Mouse (Mus musculus) skeletal muscle tissue, adult 2 months (tissue): ENCODE data around the gene Arhgap35.

Experiments
- DNase-seq: peaks from one replicate; pipeline ENCODE4 v3.0.0-alpha.2; 2012; ENCODE audit warnings: low read depth, low spot score

The Arhgap35 gene

GRCm38 (mm10) chr7:16524308-16524707 is 90.5 kb downstream of the Arhgap35 start:
- peak; percentile 82 for DNase-seq

DNA sequence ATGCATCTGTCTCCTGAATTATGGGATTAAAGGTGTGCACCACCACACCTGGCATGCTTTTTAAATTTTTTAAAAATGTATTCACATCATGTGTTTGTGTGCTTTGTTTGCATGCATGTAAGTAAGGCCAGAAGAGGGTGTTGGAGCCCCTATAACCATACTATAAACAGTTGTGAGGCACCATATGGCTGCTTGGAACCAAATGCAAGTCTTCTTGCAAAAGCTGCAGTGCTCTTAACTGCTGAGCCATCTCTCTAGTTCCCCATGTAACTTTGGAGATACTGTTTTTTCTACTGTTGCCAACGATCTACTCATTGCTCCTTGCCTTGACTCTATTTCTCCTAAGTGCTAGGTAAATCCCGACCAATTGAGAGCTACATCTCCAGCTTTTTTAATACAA is 95.5 kb downstream of the Arhgap35 start:
- DNase-seq = no peak

DNA sequence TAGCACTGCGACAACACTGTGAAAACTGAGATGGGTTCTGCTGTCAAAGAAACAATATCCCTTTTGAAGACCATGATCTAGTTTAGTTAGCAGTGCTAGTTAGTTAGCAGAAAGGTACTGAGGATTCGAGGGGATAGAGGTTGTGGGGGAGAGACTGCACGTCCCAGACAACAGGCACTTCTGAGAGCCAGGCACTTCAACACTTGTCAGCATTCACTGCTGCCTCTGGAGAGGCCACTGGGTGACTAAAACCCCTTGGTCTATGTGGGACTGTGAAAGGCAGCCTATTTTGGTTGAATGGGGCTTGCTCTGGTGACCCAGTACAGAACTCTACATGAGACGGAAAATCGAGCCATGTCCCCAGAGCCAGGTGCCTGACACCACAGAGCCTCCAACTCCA is 97.6 kb downstream of the Arhgap35 start:
- DNase-seq = no peak

GRCm38 (mm10) chr7:16507284-16507683 is 107.5 kb downstream of the Arhgap35 start:
- DNase-seq = no peak

- DNase-seq = no peak
These were observed 109.6 kb downstream of the Arhgap35 start for GRCm38 (mm10) chr7:16505226-16505593.

- DNase-seq = no peak
These were observed 110.1 kb downstream of the Arhgap35 start for GRCm38 (mm10) chr7:16504573-16505225.

- DNase-seq = no peak
These were observed 113.2 kb downstream of the Arhgap35 start for GRCm38 (mm10) chr7:16501571-16501970.

- DNase-seq = no peak
These were observed 115.1 kb downstream of the Arhgap35 start for GRCm38 (mm10) chr7:16499671-16500104.

- no peak for DNase-seq
These were observed 118.5 kb downstream of the Arhgap35 start for GRCm38 (mm10) chr7:16496260-16496659.

DNA sequence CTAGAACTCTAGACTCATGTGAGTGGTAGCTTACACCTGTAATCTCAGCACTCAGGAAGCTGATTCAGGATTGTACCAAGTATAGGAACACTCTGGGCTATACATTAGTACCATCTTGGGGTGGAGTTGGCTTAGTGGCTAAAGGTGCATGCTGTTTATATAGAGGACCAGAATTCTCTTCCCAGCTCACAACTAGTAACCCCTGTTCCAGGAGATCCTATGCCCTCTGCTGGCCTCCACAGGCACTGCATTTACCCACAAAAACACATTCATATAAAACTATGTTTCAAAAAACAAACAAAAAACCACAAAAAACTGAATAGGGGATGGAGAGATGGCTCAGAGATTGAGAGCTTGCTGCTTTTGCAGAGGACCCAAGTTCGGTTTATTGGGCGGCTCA is 121.4 kb downstream of the Arhgap35 start:
- DNase-seq = no peak

DNA sequence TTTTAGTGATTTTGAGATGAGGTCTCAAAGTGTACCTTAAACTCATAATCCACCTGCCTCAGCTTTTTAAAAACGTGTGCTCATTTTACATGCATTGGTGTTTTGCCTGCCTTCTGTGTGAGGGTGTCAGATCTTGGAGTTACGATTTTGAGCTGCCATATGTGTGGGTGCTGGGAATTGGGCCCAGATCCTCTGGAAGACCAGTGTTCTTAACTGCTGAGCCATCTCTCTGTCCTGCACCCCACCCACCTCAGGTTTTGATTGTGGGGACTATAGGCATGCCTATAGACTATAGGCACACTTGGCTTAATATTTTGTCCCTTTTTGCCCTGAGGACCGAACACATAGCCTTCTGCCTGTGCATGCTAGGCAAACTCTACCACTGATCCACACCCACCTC is 122.6 kb downstream of the Arhgap35 start:
- no peak for DNase-seq

DNA sequence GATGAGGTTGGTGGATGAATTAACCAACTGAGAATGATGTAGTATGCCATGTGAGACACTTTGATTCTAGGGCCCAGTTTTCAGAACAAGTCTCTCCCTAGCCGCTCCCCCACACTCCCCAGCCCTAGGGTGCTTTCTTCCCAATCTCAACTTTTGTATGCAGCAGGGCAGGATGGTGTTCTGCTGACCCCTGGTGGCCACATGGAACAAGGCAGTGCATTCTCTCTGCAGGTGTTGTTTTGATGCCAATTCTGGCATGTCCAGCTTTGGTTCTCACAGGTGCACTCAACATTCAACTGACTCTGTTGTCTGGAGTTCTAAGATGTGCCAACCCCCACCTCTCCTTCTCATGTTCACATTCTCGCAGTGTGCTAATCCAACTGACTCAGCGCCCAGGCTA is 123.0 kb downstream of the Arhgap35 start:
- DNase-seq = peak; percentile 40

GRCm38 (mm10) chr7:16489948-16490347 is 124.8 kb downstream of the Arhgap35 start:
- DNase-seq = no peak

GRCm38 (mm10) chr7:16488816-16489215 is 126.0 kb downstream of the Arhgap35 start:
- no peak for DNase-seq

DNA sequence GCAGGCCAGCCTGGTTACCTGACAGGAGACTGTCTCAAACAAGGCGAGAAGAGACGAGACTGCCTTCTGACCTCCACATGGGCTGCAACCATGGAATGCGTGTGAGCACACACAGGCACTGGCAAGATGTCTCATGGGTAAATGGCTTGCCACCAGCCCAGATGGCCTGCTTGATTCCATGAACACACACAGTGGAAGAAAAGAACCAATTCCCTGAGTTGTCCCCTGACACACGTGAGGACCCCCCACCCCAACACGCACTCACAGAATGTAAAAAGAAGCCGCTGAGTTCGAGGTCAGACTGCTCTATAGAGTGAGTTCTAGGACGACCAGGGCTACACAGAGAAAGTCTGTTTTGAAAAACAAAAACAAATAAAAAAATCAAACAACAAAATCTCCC is 137.2 kb downstream of the Arhgap35 start, which contains the start of gene Npas1:
Gene Npas1 (minus strand): TSS at position 101 of the 400 bp plus-strand sequence.
- no peak for DNase-seq

DNA sequence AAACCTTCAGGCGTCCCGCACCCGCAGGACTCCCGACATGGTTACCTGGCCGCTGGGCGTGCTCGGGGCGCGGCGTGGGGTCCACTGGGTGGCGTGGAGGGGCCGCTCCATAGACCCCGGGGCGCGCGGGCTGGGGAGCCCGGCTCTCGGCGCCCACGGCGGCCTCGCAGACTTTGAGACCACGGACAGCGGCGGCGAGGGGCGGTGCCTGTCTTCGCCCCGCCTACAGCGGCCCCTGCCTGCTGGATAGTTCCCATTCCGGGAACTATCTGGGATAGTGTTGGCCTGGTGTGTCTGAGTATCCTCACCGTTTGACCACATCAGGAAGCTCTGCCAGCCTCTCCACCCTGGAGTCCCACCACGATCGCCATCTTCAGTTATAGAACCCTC is 138.2 kb downstream of the Arhgap35 start:
- no peak for DNase-seq

DNA sequence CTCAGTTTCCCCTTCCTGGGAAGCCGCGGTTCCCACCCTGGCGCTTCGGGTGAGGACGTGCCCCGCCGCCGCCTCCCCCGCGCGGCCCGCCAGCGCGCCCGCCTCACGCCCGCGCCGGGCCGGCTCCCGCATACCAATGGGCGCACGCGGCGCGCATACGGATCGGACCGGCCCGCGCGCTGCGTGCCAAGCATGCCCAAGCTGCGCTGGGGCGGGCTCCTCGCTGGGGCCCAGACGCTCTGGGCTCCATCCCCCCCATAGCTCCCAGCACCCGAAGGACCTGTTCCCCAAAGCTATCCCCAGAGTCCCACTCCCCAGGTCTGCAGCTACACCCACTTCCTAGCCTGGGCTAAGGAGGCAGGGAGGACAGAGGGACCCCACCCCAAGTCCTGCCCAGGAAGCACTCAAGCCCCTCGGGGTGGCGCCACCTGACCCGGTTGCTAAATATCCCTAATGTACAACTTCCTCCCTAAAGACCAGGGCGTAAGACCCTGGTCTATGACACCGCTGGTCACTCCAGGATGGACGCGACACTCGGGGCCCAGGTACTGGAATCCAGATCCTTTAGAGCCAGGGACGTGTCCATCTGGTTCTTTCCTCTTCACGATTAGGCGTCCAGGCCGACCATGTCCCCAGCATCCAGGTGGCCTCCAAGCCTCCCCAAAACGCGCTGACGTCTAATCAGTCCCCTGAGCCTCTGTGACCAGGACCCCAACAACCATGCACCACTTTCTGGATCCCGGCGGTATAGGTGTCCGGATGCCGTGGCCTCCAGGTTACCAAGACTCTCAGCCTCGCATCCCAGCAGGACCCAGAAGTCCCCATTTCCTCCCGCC is 138.8 kb downstream of the Arhgap35 start:
- DNase-seq = no peak

DNA sequence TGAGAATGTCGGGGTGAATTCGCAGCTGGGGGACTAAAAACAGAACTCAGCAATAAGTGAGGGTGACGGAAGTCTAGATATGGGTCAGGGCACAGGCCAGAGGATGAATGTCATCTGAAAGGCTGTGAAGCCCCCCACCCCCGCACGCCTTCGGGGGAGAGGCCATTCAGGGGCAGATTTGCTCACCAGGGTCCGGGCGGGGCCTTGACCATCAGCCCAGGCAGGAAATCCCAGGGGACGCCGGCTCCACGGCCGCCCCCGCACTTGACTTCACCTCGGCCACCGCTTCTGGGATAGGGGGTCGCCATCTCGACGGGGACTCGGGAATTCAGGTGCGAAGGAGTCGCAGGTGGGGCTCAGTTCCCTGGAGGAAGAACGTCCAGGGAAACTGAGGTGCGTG is 139.5 kb downstream of the Arhgap35 start:
- DNase-seq = no peak

DNA sequence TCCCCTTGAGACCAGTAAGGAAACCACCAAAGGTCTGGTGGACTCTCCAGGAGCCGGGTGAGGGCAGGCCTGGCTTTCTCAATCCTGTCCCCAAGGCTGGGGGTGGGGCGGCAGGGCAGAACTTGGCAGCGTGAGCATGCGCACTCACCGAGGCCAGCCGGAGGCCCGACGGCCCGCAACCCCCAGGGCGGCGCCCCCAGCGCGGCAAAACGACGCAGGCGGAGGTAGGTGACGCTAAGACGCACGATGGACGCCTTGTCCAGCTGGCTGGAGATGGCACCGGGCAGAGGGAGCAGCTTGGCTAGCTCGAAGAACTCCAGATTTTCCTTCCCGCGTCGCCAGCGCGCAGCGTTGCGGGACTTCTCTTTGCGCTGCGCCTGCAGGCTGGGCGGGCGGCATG is 140.3 kb downstream of the Arhgap35 start:
- DNase-seq = no peak

- DNase-seq = no peak
These were observed 140.9 kb downstream of the Arhgap35 start for GRCm38 (mm10) chr7:16473847-16474246.

DNA sequence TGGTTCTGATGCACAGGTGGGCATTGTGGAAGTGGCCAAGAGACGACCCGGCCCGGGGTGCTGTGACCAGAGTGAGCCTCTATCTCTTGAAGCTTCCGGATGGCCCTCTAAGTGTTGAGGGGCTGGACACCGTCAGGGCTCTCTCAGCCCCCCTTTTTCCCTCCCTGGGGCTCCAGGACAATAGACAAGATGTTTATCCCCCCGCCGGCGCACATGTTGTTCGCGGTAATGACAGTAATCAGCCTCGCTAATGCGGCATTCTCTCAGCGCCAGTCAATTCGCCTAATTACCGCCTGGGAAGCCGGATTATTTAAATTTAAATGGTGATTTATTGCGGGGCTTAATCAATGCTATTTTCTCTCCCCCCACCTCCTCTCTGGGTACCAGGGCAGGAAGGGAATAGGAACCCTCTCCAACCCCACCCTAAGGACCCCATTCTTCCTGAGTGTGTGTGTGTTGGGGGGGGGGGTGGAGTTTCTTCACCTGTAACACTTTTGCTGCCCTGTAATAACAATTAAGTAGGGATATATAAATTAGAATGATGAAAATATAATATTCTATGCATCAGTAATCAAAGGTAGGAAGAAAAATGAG is 142.6 kb downstream of the Arhgap35 start:
- DNase-seq = no peak

DNA sequence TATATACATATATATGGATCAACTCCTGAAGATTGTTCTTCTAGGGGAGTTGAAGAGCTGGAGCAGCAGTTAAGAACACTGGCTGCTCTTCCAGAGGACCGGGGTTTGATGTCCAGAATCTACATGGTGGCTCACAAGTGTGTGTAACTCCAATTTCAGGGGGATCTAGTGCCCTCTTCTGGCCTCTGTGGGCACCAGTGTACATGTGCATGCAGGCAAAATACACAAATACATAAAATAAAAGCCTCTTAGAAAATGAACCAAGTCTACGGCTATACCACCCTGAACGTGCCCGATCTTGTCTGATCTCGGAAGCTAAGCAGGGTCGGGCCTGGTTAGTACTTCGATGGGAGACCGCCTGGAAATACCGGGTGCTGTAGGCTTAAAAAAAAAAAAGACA is 143.2 kb downstream of the Arhgap35 start:
- no peak for DNase-seq

- DNase-seq = no peak
These were observed 146.7 kb downstream of the Arhgap35 start for GRCm38 (mm10) chr7:16468115-16468514.
